Mouse (Mus musculus) hindbrain, postnatal 0 days (tissue): ENCODE results near the gene Susd6. TPM values are rescaled to one million over a fixed set of nuclear protein-coding genes. Genes with fewer than 3 reads are reported as not detected.

Source experiments
- ATAC-seq: fragments of 200-750 bp; cut with Nextera tagmentation; 2 replicates; pipeline ENCODE4 v1.8.0; 2017; ENCODE audit warnings: mild to moderate bottlenecking, moderate TSS enrichment, moderate library complexity
- DNase-seq: peaks from one replicate; pipeline ENCODE4 v3.0.0-alpha.2; 2015; ENCODE audit warnings: low spot score
- H3K27ac ChIP-seq: fragments of 300-500 bp; sonication (generic); 2 replicates; pipeline ENCODE4 v1.5.1; 2014; ENCODE audit warnings: mild to moderate bottlenecking
- H3K27me3 ChIP-seq: fragments of 300-500 bp; sonication (generic); 2 replicates; pipeline ENCODE4 v1.6.1; 2014; ENCODE audit warnings: low read length, mixed read lengths; ENCODE audit not compliant: insufficient read depth
- H3K36me3 ChIP-seq: fragments of 300-500 bp; sonication (generic); 2 replicates; pipeline ENCODE4 v1.6.1; 2014; ENCODE audit warnings: low read length, mixed read lengths; ENCODE audit not compliant: insufficient read depth
- H3K4me1 ChIP-seq: fragments of 300-500 bp; sonication (generic); 2 replicates; pipeline ENCODE4 v1.6.1; 2014; ENCODE audit warnings: antibody characterized with exemption, low read length, mixed read lengths; ENCODE audit not compliant: insufficient read depth
- H3K4me2 ChIP-seq: fragments of 300-500 bp; sonication (generic); 2 replicates; pipeline ENCODE4 v1.6.1; 2014; ENCODE audit warnings: low read depth, mild to moderate bottlenecking, low read length, moderate library complexity, mixed read lengths
- H3K4me3 ChIP-seq: fragments of 300-500 bp; sonication (generic); 2 replicates; pipeline ENCODE4 v1.5.1; 2014; ENCODE audit warnings: low read length
- H3K9ac ChIP-seq: fragments of 300-500 bp; sonication (generic); replicated peaks from 2 replicates; pipeline ENCODE4 v1.6.1; 2014; ENCODE audit warnings: mild to moderate bottlenecking, low read length, moderate library complexity, mixed read lengths
- H3K9me3 ChIP-seq: fragments of 300-500 bp; sonication (generic); 2 replicates; pipeline ENCODE4 v1.6.1; 2016; ENCODE audit warnings: low read length, mixed read lengths
- CTCF ChIP-seq: IDR thresholded peaks from 2 replicates; pipeline ENCODE4 v1.5.1; 2016; ENCODE audit warnings: antibody characterized with exemption, control low read depth, low read depth
- WGBS: fragments of 180-500 bp; shearing (Covaris S2); extraction: QIAGEN DNeasy Blood & Tissue Kit; methylation state at CpG from one replicate; pipeline ENCODE4 v1.1.7; 2014; 5-methylcytosine and 5-hydroxymethylcytosine counted together
- polyA plus RNA-seq: library from polyadenylated mRNA; unstranded; fragments of >200 nt; fragmentation: Nextera tagmentation; extraction: Ambion mirVana; gene quantifications from 2 replicates; pipeline ENCODE4 v1.2.1, GENCODE M21; 2015
- total RNA-seq: library from RNA; depleted of rRNA; stranded (reverse); fragments of >200 nt; gene quantifications from 2 replicates; pipeline ENCODE4 v1.2.3, GENCODE M21; 2014

Gene Susd6
- total and polyA plus RNA-seq, 2 experiments from 2014 or later, result 9.2 to 26.3 TPM

GRCm38 (mm10) chr12:80758559-80759386, 31.5 kb upstream of the Susd6 start:
- Histone ChIP-seq H3K9ac (peak overlapping the region; percentile 89), H3K4me2 (peak overlapping the region; percentile 79), H3K4me3 (peak overlapping the region; percentile 62), H3K9me3 (no peaks in the 10 kb centered on the region), H3K36me3 (peaks cover 5% of the 10 kb centered on the region; the same call in 1 of the 2 replicates), H3K27me3 (no peaks in the 10 kb centered on the region), H3K4me1 (peaks cover 9% of the 10 kb centered on the region), H3K27ac (peak overlapping the region; percentile 95)
- ATAC-seq (no peak), DNase-seq (peak; percentile 41)
- TF ChIP-seq CTCF, result no peak
- WGBS, result 26% methylated on average over 91 of the region's 92 CpGs

- peak overlapping the region; percentile 95 for H3K27ac ChIP-seq
- no peak; the same call in none of the 2 replicates for ATAC-seq
- TF ChIP-seq CTCF, result no peak
- H3K4me3 ChIP-seq, result peak overlapping the region; percentile 62
- no peaks in the 10 kb centered on the region for H3K27me3 ChIP-seq
- H3K9me3 ChIP-seq, result no peaks in the 10 kb centered on the region
- peaks cover 9% of the 10 kb centered on the region for H3K4me1 ChIP-seq
- WGBS, result 3% methylated on average over 12 of the region's 13 CpGs
- peaks cover 5% of the 10 kb centered on the region; the same call in 1 of the 2 replicates for H3K36me3 ChIP-seq
- H3K9ac ChIP-seq, result peak overlapping the region; percentile 89
- no peak for DNase-seq
- H3K4me2 ChIP-seq, result peak overlapping the region; percentile 79
Measured at GRCm38 (mm10) chr12:80759387-80759712, 31.0 kb upstream of the Susd6 start.

- no peaks in the 10 kb centered on the region for H3K27me3 ChIP-seq
- WGBS, result 2% methylated on average over 22 of the region's 22 CpGs
- peaks cover 5% of the 10 kb centered on the region; the same call in 1 of the 2 replicates for H3K36me3 ChIP-seq
- peak overlapping the region; percentile 89 for H3K9ac ChIP-seq
- no peaks in the 10 kb centered on the region for H3K9me3 ChIP-seq
- TF ChIP-seq CTCF, result no peak
- peaks cover 9% of the 10 kb centered on the region for H3K4me1 ChIP-seq
- H3K4me2 ChIP-seq, result peak overlapping the region; percentile 79
- DNase-seq, result peak; percentile 82
- ATAC-seq, result peak; percentile 50
- H3K4me3 ChIP-seq, result peak overlapping the region; percentile 62
- peak overlapping the region; percentile 95 for H3K27ac ChIP-seq
Measured at GRCm38 (mm10) chr12:80759713-80760395, 30.5 kb upstream of the Susd6 start.

GRCm38 (mm10) chr12:80760396-80760801, 29.9 kb upstream of the Susd6 start, which contains the start of gene Ccdc177:
TSS of gene Ccdc177 (minus strand) at chr12:80760687.
- under 1% methylated on average over 24 of the region's 24 CpGs for WGBS
- DNase-seq, result peak; percentile 92
- TF ChIP-seq CTCF, result peak; percentile 96
- Histone ChIP-seq H3K27ac (peak within 1 kb of the TSS; percentile 95), H3K4me2 (peak within 1 kb of the TSS; percentile 79), H3K36me3 (peaks cover 5% of the 10 kb centered on the region; the same call in 1 of the 2 replicates), H3K9me3 (no peaks in the 10 kb centered on the region), H3K27me3 (no peaks in the 10 kb centered on the region), H3K4me1 (peaks cover 9% of the 10 kb centered on the region), H3K9ac (peak within 1 kb of the TSS; percentile 89), H3K4me3 (peak within 1 kb of the TSS; percentile 62)
- ATAC-seq, result peak; percentile 69

- no peak for TF ChIP-seq CTCF
- Histone ChIP-seq H3K4me3 (no peak overlapping the region), H3K27ac (no peak overlapping the region), H3K27me3 (no peaks in the 10 kb centered on the region), H3K36me3 (no peaks in the 10 kb centered on the region), H3K9ac (no peak overlapping the region), H3K9me3 (no peaks in the 10 kb centered on the region), H3K4me1 (peaks cover 9% of the 10 kb centered on the region), H3K4me2 (no peak overlapping the region)
- WGBS, result 88% methylated on average over 5 of the region's 5 CpGs
- no peak for ATAC-seq
- no peak for DNase-seq
Measured at GRCm38 (mm10) chr12:80762982-80763381, 27.3 kb upstream of the Susd6 start.

GRCm38 (mm10) chr12:80764116-80764515, 26.2 kb upstream of the Susd6 start:
- no peak for DNase-seq
- H3K27me3 ChIP-seq, result no peaks in the 10 kb centered on the region
- no peak for ATAC-seq
- no peaks in the 10 kb centered on the region for H3K36me3 ChIP-seq
- H3K4me1 ChIP-seq, result peaks cover 5% of the 10 kb centered on the region
- no peak overlapping the region for H3K4me2 ChIP-seq
- H3K9me3 ChIP-seq, result no peaks in the 10 kb centered on the region
- TF ChIP-seq CTCF, result no peak
- WGBS, result 76% methylated on average over 4 of the region's 4 CpGs
- no peak overlapping the region for H3K4me3 ChIP-seq
- no peak overlapping the region for H3K9ac ChIP-seq
- H3K27ac ChIP-seq, result no peak overlapping the region
